Mouse (Mus musculus) embryonic facial prominence, embryonic 14.5 days (tissue): ENCODE measurements around the gene Agpat1. TPM values are rescaled to one million over a fixed set of nuclear protein-coding genes. Genes with fewer than 3 reads are reported as not detected.

Experiments used
- ATAC-seq: fragments of 200-750 bp; cut with Nextera tagmentation; 2 replicates; pipeline ENCODE4 v1.8.0; 2017; ENCODE audit warnings: low read depth, moderate number of reproducible peaks, moderate TSS enrichment
- DNase-seq: peaks from one replicate; pipeline ENCODE4 v3.0.0-alpha.2; 2015; ENCODE audit warnings: low spot score
- H3K27ac ChIP-seq: fragments of 300-500 bp; sonication (generic); replicated peaks from 2 replicates; pipeline ENCODE4 v1.5.1; 2014; ENCODE audit warnings: low read depth, mild to moderate bottlenecking, low read length, moderate library complexity
- H3K27me3 ChIP-seq: fragments of 300-500 bp; sonication (generic); replicated peaks from 2 replicates; pipeline ENCODE4 v1.6.1; 2014; ENCODE audit warnings: low read length; ENCODE audit not compliant: control insufficient read depth, insufficient read depth
- H3K36me3 ChIP-seq: fragments of 300-500 bp; sonication (generic); 2 replicates; pipeline ENCODE4 v1.6.1; 2014; ENCODE audit warnings: low read length, mixed read lengths; ENCODE audit not compliant: control insufficient read depth, insufficient read depth
- H3K4me1 ChIP-seq: fragments of 300-500 bp; sonication (generic); 2 replicates; pipeline ENCODE4 v1.6.1; 2014; ENCODE audit warnings: antibody characterized with exemption, low read length; ENCODE audit not compliant: control insufficient read depth, insufficient read depth
- H3K4me2 ChIP-seq: fragments of 300-500 bp; sonication (generic); 2 replicates; pipeline ENCODE4 v1.6.1; 2014; ENCODE audit warnings: low read depth, mild to moderate bottlenecking, low read length, moderate library complexity, mixed read lengths
- H3K4me3 ChIP-seq: fragments of 300-500 bp; sonication (generic); 2 replicates; pipeline ENCODE4 v1.5.1; 2014; ENCODE audit warnings: low read depth, mild to moderate bottlenecking, low read length
- H3K9ac ChIP-seq: fragments of 300-500 bp; sonication (generic); 2 replicates; pipeline ENCODE4 v1.6.1; 2014; ENCODE audit warnings: low read depth, mild to moderate bottlenecking, low read length, moderate library complexity, mixed read lengths
- H3K9me3 ChIP-seq: fragments of 300-500 bp; sonication (generic); 2 replicates; pipeline ENCODE4 v1.6.1; 2016; ENCODE audit warnings: low read length; ENCODE audit not compliant: control insufficient read depth
- WGBS: fragments of 180-500 bp; shearing (Covaris S2); extraction: QIAGEN DNeasy Blood & Tissue Kit; methylation state at CpG from one replicate; pipeline ENCODE4 v1.1.7; 2014; 5-methylcytosine and 5-hydroxymethylcytosine counted together
- polyA plus RNA-seq: library from polyadenylated mRNA; unstranded; fragments of >200 nt; fragmentation: Nextera tagmentation; extraction: Ambion mirVana; gene quantifications from 2 replicates; pipeline ENCODE4 v1.2.1, GENCODE M21; 2014

The Agpat1 gene
- polyA plus RNA-seq, 1 experiment from 2014 or later = 54.8 TPM

DNA sequence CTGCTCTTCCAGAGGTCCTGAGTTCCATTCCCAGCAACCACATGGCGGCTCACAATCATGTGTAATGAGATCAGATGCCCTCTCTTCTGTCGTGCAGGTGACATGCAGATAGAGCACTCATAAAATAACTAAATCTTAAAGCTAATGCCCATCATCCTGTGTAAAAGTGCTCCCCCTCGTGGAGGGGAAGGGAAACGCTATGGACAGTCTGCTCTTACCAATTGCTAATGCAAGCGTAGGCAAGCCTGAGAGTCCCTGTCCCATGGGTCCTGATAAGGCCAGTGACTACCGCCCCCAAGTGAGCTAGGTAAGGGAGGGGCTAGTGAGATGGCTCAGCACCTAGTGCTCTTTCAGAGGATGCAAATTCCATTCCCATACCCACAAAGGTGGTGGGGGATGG is 14.9 kb downstream of the Agpat1 start:
- Histone ChIP-seq H3K27ac (no peak overlapping the region), H3K4me1 (no peaks in the 10 kb centered on the region), H3K27me3 (no peaks in the 10 kb centered on the region), H3K36me3 (peaks cover 71% of the 10 kb centered on the region), H3K4me3 (no peak overlapping the region), H3K4me2 (no peak overlapping the region), H3K9me3 (no peaks in the 10 kb centered on the region), H3K9ac (no peak overlapping the region)
- 12% methylated on average over 6 of the region's 6 CpGs for WGBS
- ATAC-seq (no peak), DNase-seq (peak; percentile 45)

GRCm38 (mm10) chr17:34621006-34621405 is 16.9 kb downstream of the Agpat1 start:
- Histone ChIP-seq H3K9ac (no peak overlapping the region), H3K27ac (no peak overlapping the region), H3K4me1 (peaks cover 1% of the 10 kb centered on the region; the same call in 1 of the 2 replicates), H3K9me3 (no peaks in the 10 kb centered on the region), H3K4me2 (no peak overlapping the region), H3K36me3 (peaks cover 71% of the 10 kb centered on the region), H3K27me3 (no peaks in the 10 kb centered on the region), H3K4me3 (no peak overlapping the region)
- DNase-seq = no peak
- WGBS = 88% methylated on average over 8 of the region's 8 CpGs
- ATAC-seq = no peak

GRCm38 (mm10) chr17:34623161-34623560 is 19.1 kb downstream of the Agpat1 start:
- Histone ChIP-seq H3K36me3 (peaks cover 55% of the 10 kb centered on the region), H3K4me2 (no peak overlapping the region), H3K9ac (no peak overlapping the region), H3K4me3 (no peak overlapping the region), H3K9me3 (no peaks in the 10 kb centered on the region), H3K27me3 (no peaks in the 10 kb centered on the region), H3K27ac (no peak overlapping the region), H3K4me1 (peaks cover 9% of the 10 kb centered on the region)
- WGBS = 87% methylated on average over 9 of the region's 9 CpGs
- no peak for DNase-seq
- no peak for ATAC-seq

GRCm38 (mm10) chr17:34624981-34625380 is 20.9 kb downstream of the Agpat1 start:
- no peak overlapping the region for H3K9ac ChIP-seq
- H3K9me3 ChIP-seq = no peaks in the 10 kb centered on the region
- H3K36me3 ChIP-seq = peaks cover 51% of the 10 kb centered on the region
- peaks cover 26% of the 10 kb centered on the region for H3K4me1 ChIP-seq
- DNase-seq = no peak
- H3K4me2 ChIP-seq = no peak overlapping the region
- ATAC-seq = no peak
- peaks cover 5% of the 10 kb centered on the region for H3K27me3 ChIP-seq
- 97% methylated on average over 3 of the region's 3 CpGs for WGBS
- no peak overlapping the region for H3K27ac ChIP-seq
- H3K4me3 ChIP-seq = no peak overlapping the region

- Histone ChIP-seq H3K27ac (peak overlapping the region; percentile 24; the same call in 1 of the 2 replicates), H3K9me3 (no peaks in the 10 kb centered on the region), H3K4me1 (peaks cover 35% of the 10 kb centered on the region), H3K36me3 (peaks cover 39% of the 10 kb centered on the region), H3K4me2 (peak overlapping the region; percentile 80), H3K9ac (peak overlapping the region; percentile 80), H3K4me3 (peak overlapping the region; percentile 60), H3K27me3 (peaks cover 18% of the 10 kb centered on the region)
- WGBS = 50% methylated on average over 16 of the region's 16 CpGs
- no peak for ATAC-seq
- DNase-seq = no peak
These were observed 22.2 kb downstream of the Agpat1 start for GRCm38 (mm10) chr17:34626062-34626772.

- peak overlapping the region; percentile 60 for H3K4me3 ChIP-seq
- peak overlapping the region; percentile 94 for H3K27ac ChIP-seq
- H3K9me3 ChIP-seq = no peaks in the 10 kb centered on the region
- peak; percentile 36 for ATAC-seq
- under 1% methylated on average over 18 of the region's 18 CpGs for whole genome bisulfite sequencing
- DNase-seq = peak; percentile 81
- H3K4me1 ChIP-seq = peaks cover 39% of the 10 kb centered on the region
- H3K36me3 ChIP-seq = peaks cover 34% of the 10 kb centered on the region
- H3K27me3 ChIP-seq = peaks cover 23% of the 10 kb centered on the region
- peak overlapping the region; percentile 80 for H3K9ac ChIP-seq
- peak overlapping the region; percentile 80 for H3K4me2 ChIP-seq
These were observed 22.7 kb downstream of the Agpat1 start for GRCm38 (mm10) chr17:34626773-34627092.

DNA sequence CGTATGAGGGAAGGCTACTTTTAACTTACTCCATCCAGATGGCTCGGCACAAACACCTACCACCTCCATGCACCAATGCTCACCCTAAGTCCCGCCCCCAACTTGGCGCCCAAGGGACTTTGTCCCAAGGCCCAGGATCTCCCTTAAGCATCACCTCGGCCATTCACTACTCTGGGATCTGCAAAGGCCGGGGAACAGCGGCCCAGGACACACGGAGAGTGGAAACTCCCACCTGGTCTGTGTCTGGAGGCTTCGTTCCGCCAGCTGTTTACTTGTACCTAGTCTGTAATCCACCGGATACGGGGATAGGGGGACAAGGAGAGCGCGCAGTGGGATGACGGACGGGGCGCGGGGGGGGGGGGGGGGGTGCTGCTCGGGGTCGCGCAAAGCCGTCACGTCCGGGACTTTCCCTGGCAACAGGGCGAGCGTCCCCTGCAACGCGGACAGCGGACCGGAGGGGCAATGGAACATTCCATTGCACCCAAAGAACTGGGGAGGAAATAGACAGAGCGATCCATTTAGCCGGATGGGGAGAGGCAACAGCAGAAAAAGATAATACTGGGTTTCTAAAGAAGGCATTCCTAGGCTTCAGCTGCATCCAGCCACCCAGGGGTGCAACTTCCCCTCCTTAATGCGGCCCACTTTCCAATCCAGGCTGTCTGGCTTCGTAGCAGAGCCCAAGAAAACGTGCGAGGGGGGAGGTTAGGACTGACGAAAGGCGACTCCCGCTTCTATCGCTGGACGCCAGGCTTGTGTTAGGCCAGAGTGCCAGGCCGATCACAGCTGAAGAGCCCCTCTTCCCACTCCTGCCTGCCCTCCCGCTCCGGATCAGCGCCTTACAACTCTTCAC is 23.3 kb downstream of the Agpat1 start:
- peak overlapping the region; percentile 60 for H3K4me3 ChIP-seq
- WGBS = under 1% methylated on average over 27 of the region's 45 CpGs
- DNase-seq (peak; percentile 95), ATAC-seq (peak; percentile 88)
- H3K4me2 ChIP-seq = peak overlapping the region; percentile 80
- H3K27me3 ChIP-seq = peaks cover 28% of the 10 kb centered on the region
- peak overlapping the region; percentile 80 for H3K9ac ChIP-seq
- peaks cover 28% of the 10 kb centered on the region; the same call in 1 of the 2 replicates for H3K36me3 ChIP-seq
- H3K27ac ChIP-seq = peak overlapping the region; percentile 94
- peaks cover 40% of the 10 kb centered on the region for H3K4me1 ChIP-seq
- H3K9me3 ChIP-seq = no peaks in the 10 kb centered on the region

- peaks cover 33% of the 10 kb centered on the region for H3K27me3 ChIP-seq
- no peaks in the 10 kb centered on the region for H3K9me3 ChIP-seq
- H3K4me2 ChIP-seq = peak within 1 kb of the TSS; percentile 80
- DNase-seq = peak; percentile 30
- H3K9ac ChIP-seq = peak within 1 kb of the TSS; percentile 80
- H3K27ac ChIP-seq = peak within 1 kb of the TSS; percentile 94
- H3K36me3 ChIP-seq = 0 out of 2 replicates have a peak, but pooled peaks cover 20% of the 10 kb centered on the region
- no peak for ATAC-seq
- peaks cover 40% of the 10 kb centered on the region for H3K4me1 ChIP-seq
- 4% methylated on average over 29 of the region's 29 CpGs for WGBS
- peak within 1 kb of the TSS; percentile 60 for H3K4me3 ChIP-seq
These were observed 24.0 kb downstream of the Agpat1 start, which contains the start of gene Ppt2 for GRCm38 (mm10) chr17:34627943-34628643. TSS of gene Ppt2 (minus strand) at chr17:34628510.
